Mouse (Mus musculus) kidney, postnatal 0 days (tissue): ENCODE data around the gene Dhdds. TPM values are rescaled to one million over a fixed set of nuclear protein-coding genes. Genes with fewer than 3 reads are reported as not detected.
A peak's percentile ranks its signal among the peaks of the same experiment; 100 is the strongest.

ENCODE experiments used
- ATAC-seq: fragments of 200-750 bp; cut with Nextera tagmentation; replicated peaks from 2 replicates; pipeline ENCODE4 v1.8.0; 2017; ENCODE audit warnings: low read depth, moderate number of reproducible peaks, moderate TSS enrichment, moderate library complexity; ENCODE audit not compliant: low FRiP score
- DNase-seq: peaks from one replicate; pipeline ENCODE4 v3.0.0-alpha.2; 2016; ENCODE audit warnings: low spot score
- H3K27ac ChIP-seq: fragments of 300-500 bp; sonication (generic); 2 replicates; pipeline ENCODE4 v1.5.1; 2014; ENCODE audit warnings: mild to moderate bottlenecking
- H3K27me3 ChIP-seq: fragments of 300-500 bp; sonication (generic); 2 replicates; pipeline ENCODE4 v1.6.1; 2014; ENCODE audit warnings: low read length, mixed read lengths; ENCODE audit not compliant: insufficient read depth
- H3K36me3 ChIP-seq: fragments of 300-500 bp; sonication (generic); 2 replicates; pipeline ENCODE4 v1.6.1; 2014; ENCODE audit warnings: low read length, mixed read lengths; ENCODE audit not compliant: insufficient read depth
- H3K4me1 ChIP-seq: fragments of 300-500 bp; sonication (generic); replicated peaks from 2 replicates; pipeline ENCODE4 v1.6.1; 2014; ENCODE audit warnings: antibody characterized with exemption, low read length, mixed read lengths; ENCODE audit not compliant: insufficient read depth
- H3K4me2 ChIP-seq: fragments of 300-500 bp; sonication (generic); 2 replicates; pipeline ENCODE4 v1.6.1; 2014; ENCODE audit warnings: mild to moderate bottlenecking, low read length, moderate library complexity, mixed read lengths
- H3K4me3 ChIP-seq: fragments of 300-500 bp; sonication (generic); replicated peaks from 2 replicates; pipeline ENCODE4 v1.5.1; 2014; ENCODE audit warnings: low read depth, low read length
- H3K9ac ChIP-seq: fragments of 300-500 bp; sonication (generic); 2 replicates; pipeline ENCODE4 v1.6.1; 2014; ENCODE audit warnings: low read depth, low read length
- H3K9me3 ChIP-seq: fragments of 300-500 bp; sonication (generic); replicated peaks from 2 replicates; pipeline ENCODE4 v1.6.1; 2016; ENCODE audit warnings: low read length, inconsistent platforms, mixed read lengths
- CTCF ChIP-seq: IDR thresholded peaks from 2 replicates; pipeline ENCODE4 v1.5.1; 2016; ENCODE audit warnings: antibody characterized with exemption, low read depth, mild to moderate bottlenecking, moderate library complexity
- WGBS: fragments of 180-500 bp; shearing (Covaris S2); extraction: QIAGEN DNeasy Blood & Tissue Kit; methylation state at CpG from one replicate; pipeline ENCODE4 v1.1.7; 2014; 5-methylcytosine and 5-hydroxymethylcytosine counted together
- polyA plus RNA-seq: library from polyadenylated mRNA; unstranded; fragments of >200 nt; fragmentation: Nextera tagmentation; extraction: Ambion mirVana; gene quantifications from 2 replicates; pipeline ENCODE4 v1.2.1, GENCODE M21; 2015

The Dhdds gene
- polyA plus RNA-seq, 1 experiment from 2014 or later = 35.3 TPM

DNA sequence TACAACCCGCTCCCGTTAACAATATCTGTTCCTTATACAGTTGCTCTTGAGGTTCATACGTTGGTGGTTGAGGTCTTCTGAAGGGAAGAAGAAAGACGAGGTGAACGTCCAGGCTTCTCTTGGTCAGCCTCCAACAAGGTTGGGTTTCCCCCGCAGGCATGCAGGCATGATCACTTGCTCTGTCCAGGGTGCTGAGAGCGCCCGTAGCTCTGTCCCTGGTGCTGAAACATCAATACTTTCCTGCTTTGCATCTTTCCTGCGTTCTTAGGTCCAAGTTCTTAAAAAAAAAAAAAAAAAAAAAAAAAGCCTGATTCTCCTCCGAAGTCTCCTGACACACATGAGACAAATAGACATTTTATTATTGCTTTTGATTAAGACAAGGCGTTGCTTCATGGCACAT lies 19.9 kb upstream of the Dhdds start:
- DNase-seq (peak; percentile 86), ATAC-seq (no peak)
- no peak overlapping the region for H3K4me3 ChIP-seq
- H3K36me3 ChIP-seq = no peaks in the 10 kb centered on the region
- H3K4me2 ChIP-seq = no peak overlapping the region
- H3K27ac ChIP-seq = no peak overlapping the region
- WGBS = 3% methylated on average over 11 of the region's 11 CpGs
- H3K9me3 ChIP-seq = no peaks in the 10 kb centered on the region
- no peak overlapping the region for H3K9ac ChIP-seq
- no peaks in the 10 kb centered on the region for H3K4me1 ChIP-seq
- TF ChIP-seq CTCF = no peak
- peaks cover 19% of the 10 kb centered on the region for H3K27me3 ChIP-seq

DNA sequence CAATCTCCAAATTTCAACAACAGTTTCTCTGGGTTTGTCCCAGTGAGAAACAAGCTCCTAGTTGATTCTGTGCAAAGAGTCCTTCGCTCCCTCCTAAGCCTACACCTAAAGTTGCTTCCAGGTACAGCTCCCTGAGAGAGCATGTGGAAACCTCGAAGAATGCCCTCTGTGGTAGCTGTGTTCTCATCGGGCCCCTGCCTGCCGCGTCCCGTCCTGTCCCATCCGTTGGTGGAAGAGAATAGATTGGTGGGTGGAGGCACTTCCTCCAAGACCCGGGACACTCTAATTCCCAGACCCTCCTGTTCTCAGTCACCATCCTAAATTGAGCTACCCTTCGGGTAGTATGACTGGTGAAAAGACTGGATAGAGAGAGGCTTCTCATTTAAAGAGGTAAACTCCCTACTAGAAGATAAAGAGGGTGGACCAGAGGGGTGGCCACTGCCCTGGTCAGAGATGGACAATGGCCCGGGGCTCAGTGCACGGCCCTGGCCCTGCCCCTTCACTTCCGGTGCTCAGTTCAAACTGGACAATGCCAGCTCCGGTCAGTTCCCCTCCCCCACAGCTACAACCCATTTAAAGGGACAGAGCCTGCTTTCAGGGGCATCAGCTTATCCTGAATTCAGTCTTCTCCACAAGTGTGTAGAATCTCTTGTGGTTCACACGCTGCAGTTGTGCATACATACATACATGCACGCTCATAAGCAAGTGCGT lies 19.1 kb upstream of the Dhdds start:
- Histone ChIP-seq H3K4me1 (no peaks in the 10 kb centered on the region), H3K36me3 (no peaks in the 10 kb centered on the region), H3K27me3 (peaks cover 19% of the 10 kb centered on the region), H3K9ac (no peak overlapping the region), H3K4me3 (no peak overlapping the region), H3K27ac (no peak overlapping the region), H3K4me2 (no peak overlapping the region), H3K9me3 (no peaks in the 10 kb centered on the region)
- WGBS = 3% methylated on average over 16 of the region's 16 CpGs
- no peak for TF ChIP-seq CTCF
- DNase-seq = no peak
- ATAC-seq = no peak

DNA sequence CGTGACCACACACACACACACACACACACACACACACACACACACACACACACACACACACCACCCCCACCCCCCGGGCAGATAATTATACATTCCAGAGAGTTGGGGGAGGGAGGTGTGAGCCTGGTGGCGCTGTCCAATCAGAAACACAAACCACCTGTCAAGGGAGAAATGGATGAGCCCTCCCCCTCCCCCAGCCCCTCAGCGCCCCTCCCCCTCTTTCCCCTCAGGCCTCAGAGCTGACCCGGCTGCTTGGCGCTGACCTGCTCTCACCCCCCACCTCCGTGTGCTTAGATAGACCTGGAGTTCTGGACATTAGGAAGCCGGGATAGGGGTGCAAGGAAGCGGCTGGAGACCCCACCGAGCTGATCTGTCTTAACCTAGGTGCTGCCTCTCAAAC lies 18.5 kb upstream of the Dhdds start:
- no peak overlapping the region for H3K27ac ChIP-seq
- no peak for DNase-seq
- peak; percentile 13; the same call in 1 of the 2 replicates for ATAC-seq
- no peaks in the 10 kb centered on the region for H3K36me3 ChIP-seq
- peaks cover 19% of the 10 kb centered on the region for H3K27me3 ChIP-seq
- TF ChIP-seq CTCF = no peak
- H3K9me3 ChIP-seq = no peaks in the 10 kb centered on the region
- H3K9ac ChIP-seq = no peak overlapping the region
- no peaks in the 10 kb centered on the region for H3K4me1 ChIP-seq
- H3K4me3 ChIP-seq = no peak overlapping the region
- WGBS = 4% methylated on average over 9 of the region's 10 CpGs
- H3K4me2 ChIP-seq = no peak overlapping the region

DNA sequence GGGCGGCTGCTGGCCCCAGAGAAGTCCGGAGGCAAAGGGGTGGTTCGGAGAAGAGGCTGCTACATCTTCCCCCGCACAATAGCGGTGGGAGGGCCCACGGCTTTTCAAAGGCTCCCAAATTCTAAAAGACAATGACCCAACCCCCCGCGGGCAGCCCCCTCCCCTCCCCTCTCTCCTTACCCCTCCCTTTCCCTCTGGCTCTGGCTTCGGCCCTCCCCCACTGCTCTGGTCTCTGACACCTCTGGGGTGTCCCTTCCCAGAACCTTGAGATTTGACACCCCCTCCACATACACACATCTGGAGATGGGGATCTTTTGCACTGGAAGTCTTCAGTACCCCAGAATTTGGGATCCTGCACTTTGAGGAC lies 18.0 kb upstream of the Dhdds start, which contains the start of gene Lin28a:
Gene Lin28a, minus strand, starts transcription at position 63 of the 367 bp plus-strand sequence.
- Histone ChIP-seq H3K27ac (no peak within 1 kb of the TSS), H3K36me3 (no peaks in the 10 kb centered on the region), H3K4me3 (0 out of 2 replicates have a peak within 1 kb of the TSS, but pooled peaks have one; percentile 9), H3K27me3 (peaks cover 19% of the 10 kb centered on the region), H3K4me1 (no peaks in the 10 kb centered on the region), H3K9me3 (no peaks in the 10 kb centered on the region), H3K9ac (no peak within 1 kb of the TSS), H3K4me2 (peak within 1 kb of the TSS; percentile 28)
- DNase-seq (no peak), ATAC-seq (0 out of 2 replicates have a peak, but pooled peaks have one; percentile 36)
- whole genome bisulfite sequencing = 2% methylated on average over 9 of the region's 9 CpGs
- TF ChIP-seq CTCF = no peak

DNA sequence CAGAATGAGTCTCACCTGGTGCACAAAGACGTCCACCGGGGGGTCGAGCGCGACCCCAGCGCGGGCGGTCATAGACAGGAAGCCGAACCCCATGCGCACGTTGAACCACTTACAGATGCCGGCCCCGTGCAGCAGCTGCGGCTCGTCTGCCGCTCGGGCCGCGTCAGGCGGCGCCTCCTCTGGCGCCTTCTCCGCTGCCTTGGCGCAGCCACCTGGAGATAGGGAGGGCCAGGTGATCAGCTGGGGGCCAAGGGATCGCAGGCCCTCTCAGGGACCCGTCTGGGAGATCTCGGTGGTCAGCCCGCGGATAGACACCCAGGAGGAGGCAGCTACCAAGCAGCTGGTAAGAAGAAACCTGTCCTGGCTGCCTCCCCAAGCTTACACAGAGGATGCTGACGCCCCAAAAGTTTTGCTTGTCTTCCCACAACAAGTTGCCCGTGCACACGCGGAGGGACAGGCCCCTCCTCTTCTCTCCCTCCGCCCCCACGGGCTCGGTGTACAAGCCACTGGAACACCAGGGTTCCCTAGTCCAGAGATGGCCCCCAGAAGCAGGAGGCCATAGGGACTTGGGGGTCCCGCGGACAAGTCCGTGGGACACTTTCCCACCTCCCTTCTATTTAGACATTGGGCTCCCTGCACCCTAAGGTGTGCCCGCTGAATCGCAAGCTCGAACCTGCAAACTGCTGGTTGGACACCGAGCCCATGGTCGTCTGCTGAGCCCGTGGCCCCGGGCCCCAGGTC lies 17.5 kb upstream of the Dhdds start:
- no peaks in the 10 kb centered on the region for H3K9me3 ChIP-seq
- ATAC-seq (no peak), DNase-seq (no peak)
- WGBS = under 1% methylated on average over 46 of the region's 46 CpGs
- 0 out of 2 replicates have a peak overlapping the region, but pooled peaks have one; percentile 9 for H3K4me3 ChIP-seq
- TF ChIP-seq CTCF = no peak
- no peak overlapping the region for H3K27ac ChIP-seq
- no peak overlapping the region for H3K9ac ChIP-seq
- H3K36me3 ChIP-seq = no peaks in the 10 kb centered on the region
- H3K4me1 ChIP-seq = no peaks in the 10 kb centered on the region
- peaks cover 19% of the 10 kb centered on the region for H3K27me3 ChIP-seq
- H3K4me2 ChIP-seq = peak overlapping the region; percentile 28

DNA sequence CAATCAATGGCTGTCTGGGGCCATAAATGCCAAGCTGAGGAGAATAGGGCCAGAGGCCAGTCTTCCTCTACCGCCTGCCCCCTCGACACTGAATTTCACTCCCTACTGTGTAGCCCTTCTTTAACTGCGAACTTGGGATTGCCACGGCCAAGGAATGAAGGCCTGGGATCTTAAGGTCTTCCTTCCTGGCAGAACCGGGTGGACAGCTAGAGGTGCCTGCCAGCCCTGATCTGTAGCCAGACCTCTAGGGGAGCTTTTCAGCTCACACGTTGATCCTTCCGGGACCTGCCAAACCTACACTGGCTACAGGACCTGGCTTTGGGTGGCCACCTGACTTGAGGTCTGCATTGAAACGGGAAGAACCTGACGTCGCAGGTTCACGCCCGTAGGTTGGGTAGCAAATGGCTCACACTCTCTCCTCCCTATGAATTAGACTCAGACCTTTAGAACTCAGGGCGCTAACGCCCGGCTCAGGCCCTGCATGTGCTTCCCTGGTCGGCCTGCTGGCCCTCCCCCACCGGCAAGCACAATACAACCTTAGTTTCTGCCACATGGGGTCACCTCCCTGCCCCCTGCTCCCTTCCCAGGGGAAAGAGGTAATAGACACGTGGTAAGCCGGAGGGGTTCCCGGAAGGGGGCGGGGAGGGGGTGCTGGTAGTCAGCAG lies 16.6 kb upstream of the Dhdds start:
- H3K27me3 ChIP-seq = peaks cover 19% of the 10 kb centered on the region
- H3K9ac ChIP-seq = no peak overlapping the region
- ATAC-seq = no peak

More for the DNA sequence above, 16.6 kb upstream of the Dhdds start:
- peak overlapping the region; percentile 28; the same call in 1 of the 2 replicates for H3K4me2 ChIP-seq
- no peak for TF ChIP-seq CTCF
- H3K9me3 ChIP-seq = no peaks in the 10 kb centered on the region
- DNase-seq = no peak
- H3K27ac ChIP-seq = no peak overlapping the region
- H3K4me1 ChIP-seq = no peaks in the 10 kb centered on the region
- no peak overlapping the region for H3K4me3 ChIP-seq
- WGBS = 5% methylated on average over 21 of the region's 21 CpGs
- H3K36me3 ChIP-seq = no peaks in the 10 kb centered on the region
